In the genomic region with DNA sequence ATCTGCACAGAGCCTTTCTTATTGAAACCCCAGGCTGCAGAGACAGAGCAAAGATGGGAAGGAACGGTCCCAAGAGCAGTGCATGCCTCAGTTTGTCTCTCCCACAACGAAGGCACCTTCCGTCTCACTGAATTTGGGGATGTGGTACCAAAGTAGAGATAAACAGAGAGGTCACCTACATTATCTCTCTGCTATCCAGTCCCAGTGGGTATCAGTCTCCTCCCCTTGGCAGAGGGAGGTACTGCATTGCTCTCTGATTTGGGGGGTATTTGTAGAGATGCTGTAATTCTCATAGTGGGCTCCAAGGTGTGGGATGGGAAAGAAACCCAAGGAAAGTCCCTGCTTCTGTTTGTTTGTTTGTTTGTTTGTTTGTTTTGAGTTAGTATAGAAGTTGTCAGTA, we compare ENCODE assay signal across 16 mouse cellular contexts. TPM values are rescaled to one million over a fixed set of nuclear protein-coding genes. Genes with fewer than 3 reads are reported as not detected.
DNase-seq lines count a peak whose midpoint lies in the region; ATAC-seq and TF ChIP-seq lines count a peak whose summit lies in the region.
"Had no signal": no experiment of that assay in that cellular context is flagged by ENCODE, and none has a peak within 500 bp of the region (broad histone marks: within the 10 kb centered on the region; RNA-seq: fewer than 3 reads in every experiment).

No protein-coding gene starts in this region.

- H3K27ac ChIP-seq in intestine, postnatal 0 days (ENCODE audit: low read depth, low read length): no peak overlapping the region
- no peak overlapping the region for H3K27ac ChIP-seq in intestine, embryonic 15.5 days
- no peak overlapping the region for H3K27ac ChIP-seq in lung, postnatal 0 days (ENCODE audit: low read length)
- no peak overlapping the region for H3K27ac ChIP-seq in MEL (ENCODE audit: control insufficient read depth, low read depth, low read length)
- no peak overlapping the region for H3K27ac ChIP-seq in forebrain, embryonic 11.5 days (ENCODE audit: low read depth, low read length)
- H3K27ac ChIP-seq: forebrain, embryonic 12.5 days had no signal

- no peaks in the 10 kb centered on the region for H3K79me2 ChIP-seq in MEL (ENCODE audit: control insufficient read depth, insufficient read depth, low read length, poor library complexity)

- H3K4me3 ChIP-seq in intestine, postnatal 0 days (ENCODE audit: low read depth, low read length): no peak overlapping the region
- H3K4me3 ChIP-seq in intestine, embryonic 15.5 days (replicated peaks): no peak overlapping the region
- no peak overlapping the region for H3K4me3 ChIP-seq in lung, postnatal 0 days (ENCODE audit: low read depth, low read length)
- H3K4me3 ChIP-seq in lung, adult 2 months (replicated peaks; ENCODE audit: extremely low read depth, low read depth, low read length): no peak overlapping the region
- H3K4me3 ChIP-seq in MEL (ENCODE audit: control insufficient read depth in 1 of 2, insufficient read depth in 1 of 2, low read depth in 2 of 2, low read length in 2 of 2): no peak overlapping the region
- no peak overlapping the region for H3K4me3 ChIP-seq in forebrain, embryonic 11.5 days (ENCODE audit: low read depth, low read length)
- H3K4me3 ChIP-seq: forebrain, embryonic 12.5 days had no signal

- DNase-seq in lung, postnatal 0 days (ENCODE audit: low spot score): no peak
- DNase-seq in lung, adult 2 months: no peak
- DNase-seq in MEL (ENCODE audit: low read depth, low spot score): peak; percentile 23
- no peak for DNase-seq in cerebellum, adult 11 months
- DNase-seq in forebrain, embryonic 11.5 days (ENCODE audit: low spot score): no peak
- DNase-seq: cerebellum, adult 11-12 months; kidney, postnatal 25 days; left cerebral cortex, postnatal 4 days; midbrain, embryonic 14.5 days had no signal

- no peaks in the 10 kb centered on the region for H3K36me3 ChIP-seq in intestine, postnatal 0 days (ENCODE audit: control insufficient read depth, insufficient read depth)
- no peaks in the 10 kb centered on the region for H3K36me3 ChIP-seq in intestine, embryonic 15.5 days
- H3K36me3 ChIP-seq in lung, postnatal 0 days (ENCODE audit: insufficient read depth, low read length): no peaks in the 10 kb centered on the region
- H3K36me3 ChIP-seq in MEL (ENCODE audit: control insufficient read depth in 1 of 2, insufficient read depth in 2 of 2, low read length in 2 of 2): no peaks in the 10 kb centered on the region
- H3K36me3 ChIP-seq in forebrain, embryonic 11.5 days (ENCODE audit: control insufficient read depth, insufficient read depth, low read length): no peaks in the 10 kb centered on the region
- H3K36me3 ChIP-seq: forebrain, embryonic 12.5 days had no signal

- TF ChIP-seq RAD21 in MEL (IDR thresholded peaks at IDR 0.05; ENCODE audit: low read depth, low read length): peak; percentile 61

- no peaks in the 10 kb centered on the region for H3K27me3 ChIP-seq in intestine, postnatal 0 days (replicated peaks; ENCODE audit: control insufficient read depth, insufficient read depth, low read length)
- no peaks in the 10 kb centered on the region for H3K27me3 ChIP-seq in intestine, embryonic 15.5 days (replicated peaks)
- no peaks in the 10 kb centered on the region for H3K27me3 ChIP-seq in lung, postnatal 0 days (replicated peaks; ENCODE audit: insufficient read depth, low read length)
- peaks cover 2 to 5% of the 10 kb centered on the region in 2 experiments; a peak in 3 of 4 replicates for H3K27me3 ChIP-seq in MEL (ENCODE audit: control insufficient read depth in 1 of 2, insufficient read depth in 2 of 2, low read length in 2 of 2)
- no peaks in the 10 kb centered on the region for H3K27me3 ChIP-seq in forebrain, embryonic 11.5 days (ENCODE audit: control insufficient read depth, insufficient read depth, low read length)
- H3K27me3 ChIP-seq: forebrain, embryonic 12.5 days had no signal

- no peak overlapping the region for H3K9ac ChIP-seq in intestine, postnatal 0 days (ENCODE audit: low read depth, low read length)
- H3K9ac ChIP-seq in intestine, embryonic 15.5 days: no peak overlapping the region
- H3K9ac ChIP-seq in lung, postnatal 0 days (replicated peaks; ENCODE audit: low read depth): no peak overlapping the region
- no peak overlapping the region for H3K9ac ChIP-seq in MEL (ENCODE audit: control insufficient read depth, low read depth, low read length, poor library complexity, severe bottlenecking)
- no peak overlapping the region for H3K9ac ChIP-seq in forebrain, embryonic 11.5 days (ENCODE audit: low read length)
- H3K9ac ChIP-seq: forebrain, embryonic 12.5 days had no signal

- no peak for ATAC-seq in intestine, postnatal 0 days
- no peak for ATAC-seq in intestine, embryonic 15.5 days
- no peak for ATAC-seq in lung, postnatal 0 days
- 0 out of 2 replicates have a peak, but pooled peaks have one; percentile 41 for ATAC-seq in granulocyte monocyte progenitor cell, adult 5-6 weeks (replicated peaks; ENCODE audit: poor library complexity, severe bottlenecking)
- no peak for ATAC-seq in forebrain, embryonic 11.5 days (replicated peaks; ENCODE audit: low FRiP score)
- ATAC-seq: intestine, embryonic 16.5 days had no signal

- 76% methylated on average over 3 of the region's 3 CpGs for WGBS in intestine, postnatal 0 days
- 64% methylated on average over 3 of the region's 3 CpGs for WGBS in intestine, embryonic 15.5 days
- 66% methylated on average over 3 of the region's 3 CpGs for WGBS in lung, postnatal 0 days
- WGBS in lung, adult 2 months: 71% methylated on average over 3 of the region's 3 CpGs
- WGBS in forebrain, embryonic 11.5 days: 75% methylated on average over 3 of the region's 3 CpGs

- H3K4me1 ChIP-seq in intestine, postnatal 0 days (replicated peaks; ENCODE audit: control insufficient read depth, insufficient read depth, low read length): no peaks in the 10 kb centered on the region
- no peaks in the 10 kb centered on the region for H3K4me1 ChIP-seq in intestine, embryonic 15.5 days (replicated peaks)
- no peaks in the 10 kb centered on the region for H3K4me1 ChIP-seq in lung, postnatal 0 days (ENCODE audit: insufficient read depth, low read depth, low read length)
- no peaks in the 10 kb centered on the region for H3K4me1 ChIP-seq in lung, adult 2 months (ENCODE audit: control insufficient read depth, insufficient read depth, low read length)
- no peaks in the 10 kb centered on the region for H3K4me1 ChIP-seq in MEL (ENCODE audit: control insufficient read depth in 1 of 2, insufficient read depth in 2 of 2, low read length in 2 of 2)
- no peaks in the 10 kb centered on the region for H3K4me1 ChIP-seq in forebrain, embryonic 11.5 days (replicated peaks; ENCODE audit: control insufficient read depth, insufficient read depth, low read length)
- H3K4me1 ChIP-seq: forebrain, embryonic 12.5 days had no signal

- no peak for TF ChIP-seq POLR2A in lung, adult 2 months (IDR thresholded peaks at IDR 0.05; ENCODE audit: borderline replicate concordance, extremely low read depth, low read depth, low read length)
- no peak for TF ChIP-seq POLR2A in MEL (IDR thresholded peaks at IDR 0.05; ENCODE audit: control insufficient read depth in 1 of 2, insufficient read depth in 1 of 2, low read depth in 1 of 2, low read length in 2 of 2, poor library complexity in 1 of 2)

- H3K4me2 ChIP-seq in intestine, postnatal 0 days (replicated peaks; ENCODE audit: low read depth): no peak overlapping the region
- H3K4me2 ChIP-seq in intestine, embryonic 15.5 days (replicated peaks): no peak overlapping the region
- H3K4me2 ChIP-seq in lung, postnatal 0 days (replicated peaks; ENCODE audit: low read depth, low read length): no peak overlapping the region
- H3K4me2 ChIP-seq in forebrain, embryonic 11.5 days (ENCODE audit: low read depth, low read length, severe bottlenecking): no peak overlapping the region
- H3K4me2 ChIP-seq: forebrain, embryonic 12.5 days; heart, embryonic 11.5 days had no signal

- no peak for TF ChIP-seq EP300 in lung, postnatal 0 days (IDR thresholded peaks at IDR 0.05)
- TF ChIP-seq EP300 in MEL (IDR thresholded peaks at IDR 0.05; ENCODE audit: low read depth in 1 of 2, low read length in 2 of 2): no peak

- H3K9me3 ChIP-seq in intestine, postnatal 0 days (ENCODE audit: control insufficient read depth): no peaks in the 10 kb centered on the region
- no peaks in the 10 kb centered on the region for H3K9me3 ChIP-seq in intestine, embryonic 15.5 days
- no peaks in the 10 kb centered on the region for H3K9me3 ChIP-seq in lung, postnatal 0 days (ENCODE audit: low read length)
- H3K9me3 ChIP-seq in MEL (replicated peaks; ENCODE audit: insufficient read depth, low read length): no peaks in the 10 kb centered on the region
- H3K9me3 ChIP-seq in forebrain, embryonic 11.5 days (ENCODE audit: control insufficient read depth, low read length): no peaks in the 10 kb centered on the region
- H3K9me3 ChIP-seq: forebrain, embryonic 12.5 days had no signal

- peak; percentile 66 for TF ChIP-seq CTCF in intestine, postnatal 0 days (IDR thresholded peaks at IDR 0.05; ENCODE audit: low read depth)
- peak; percentile 49 for TF ChIP-seq CTCF in lung, postnatal 0 days (IDR thresholded peaks at IDR 0.05)
- no peak for TF ChIP-seq CTCF in lung, adult 2 months (IDR thresholded peaks at IDR 0.05; ENCODE audit: insufficient read depth, low read length)
- TF ChIP-seq CTCF in MEL (IDR thresholded peaks at IDR 0.05 in 2 of 3, conservative IDR thresholded peaks at IDR 0.05 in 1 of 3; ENCODE audit: control insufficient read depth in 1 of 3, insufficient read depth in 1 of 3, low read depth in 2 of 3, low read length in 3 of 3, poor library complexity in 1 of 3, severe bottlenecking in 1 of 3): peak; percentile 21 to 59 (median 45)

RNA-seq across cellular contexts. Expression of gene Slc6a4, which starts 28.2 kb away (rescaled TPM):
- polyA plus RNA-seq in intestine, postnatal 0 days (2015; fragmentation: Nextera tagmentation; extraction: Ambion mirVana): 21.1 and 21.2 TPM in 2 replicates
- 17.4 and 18.8 TPM in 2 replicates for polyA plus RNA-seq in intestine, embryonic 15.5 days (2015; fragmentation: Nextera tagmentation; extraction: Ambion mirVana)
- polyA plus RNA-seq in lung, postnatal 0 days (2015; fragmentation: Nextera tagmentation; extraction: Ambion mirVana): 1.8 and 2.4 TPM in 2 replicates
- 6.1 and 9.5 TPM in 2 replicates for polyA plus RNA-seq in lung, adult 2 months (2012; rRNA removed)
- total RNA-seq in MEL (2012; rRNA removed): not detected in 2 replicates
- polyA plus RNA-seq in MEL (2012; ENCODE audit: insufficient read depth in 1 of 2, insufficient read length in 2 of 2, low read depth in 1 of 2, low replicate concordance in 2 of 2, missing spikeins in 1 of 2): not detected
- total RNA-seq in granulocyte monocyte progenitor cell, adult 5-6 weeks (2014; fragmentation: Nextera tagmentation): not detected in 2 replicates
- total RNA-seq in granulocyte monocyte progenitor cell, adult 5-6 weeks (2017): not detected in 2 replicates
- 0.41 and 1.2 TPM in 2 replicates for polyA plus RNA-seq in forebrain, embryonic 11.5 days (2014; fragmentation: Nextera tagmentation; extraction: Ambion mirVana)
- total RNA-seq: hematopoietic stem cell, adult 5-6 weeks had no signal

RNA-seq across cellular contexts. Expression of gene Nsrp1, which starts 51.7 kb away (rescaled TPM):
- 54.3 and 65.8 TPM in 2 replicates for polyA plus RNA-seq in intestine, postnatal 0 days (2015; fragmentation: Nextera tagmentation; extraction: Ambion mirVana)
- polyA plus RNA-seq in intestine, embryonic 15.5 days (2015; fragmentation: Nextera tagmentation; extraction: Ambion mirVana): 46.3 and 60.7 TPM in 2 replicates
- polyA plus RNA-seq in lung, postnatal 0 days (2015; fragmentation: Nextera tagmentation; extraction: Ambion mirVana): 58.5 and 59.7 TPM in 2 replicates
- polyA plus RNA-seq in lung, adult 2 months (2012; rRNA removed): 0.78 and 1.8 TPM in 2 replicates
- total RNA-seq in MEL (2012; rRNA removed): 21.0 and 21.5 TPM in 2 replicates
- 100 to 1,000 TPM in 1 of 2 experiments, 10 to 100 TPM in 1; 21.6 to 140 TPM for polyA plus RNA-seq in MEL (2012; ENCODE audit: insufficient read depth in 1 of 2, insufficient read length in 2 of 2, low read depth in 1 of 2, low replicate concordance in 2 of 2, missing spikeins in 1 of 2)
- 15.6 and 22.8 TPM in 2 replicates for total RNA-seq in granulocyte monocyte progenitor cell, adult 5-6 weeks (2014; fragmentation: Nextera tagmentation)
- 18.2 and 22.8 TPM in 2 replicates for total RNA-seq in granulocyte monocyte progenitor cell, adult 5-6 weeks (2017)
- polyA plus RNA-seq in forebrain, embryonic 11.5 days (2014; fragmentation: Nextera tagmentation; extraction: Ambion mirVana): 60.4 and 67.6 TPM in 2 replicates
